Mouse (Mus musculus) T-helper 17 cell (primary cell): ENCODE data around the gene Dlec1.

Experiments
- in situ Hi-C, 2 experiments: fragments of 300-600 bp; cut with MboI, MseI; formaldehyde crosslinking; loops; 1 replicate in 1 of 2; 2 replicates in 1 of 2; pipeline ENCODE4 v1.15.1; 2025; ENCODE audit warnings: high pct_unique_total_duplicates in 2 of 2

Dlec1 gene

DNA sequence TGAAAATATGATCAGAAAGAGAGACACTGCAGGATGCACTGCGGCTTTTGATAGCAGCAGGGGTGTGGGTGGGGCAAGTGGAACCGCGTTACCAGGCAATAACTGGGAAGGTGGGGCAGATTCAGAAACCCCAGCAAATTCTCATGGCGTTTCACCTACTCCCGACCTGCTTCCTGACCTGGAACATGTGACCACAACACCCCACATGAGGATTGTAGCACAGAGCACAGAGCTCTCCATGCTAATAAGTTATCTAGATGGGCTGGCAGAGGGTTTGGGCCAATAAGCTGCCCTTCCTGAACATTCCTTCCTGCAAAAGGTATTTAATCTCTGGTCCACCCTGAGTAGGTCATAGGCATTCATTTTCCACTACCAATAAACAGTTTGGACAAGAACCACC lies 28.4 kb downstream of the Dlec1 start:
- in situ Hi-C loops = no loop called here

DNA sequence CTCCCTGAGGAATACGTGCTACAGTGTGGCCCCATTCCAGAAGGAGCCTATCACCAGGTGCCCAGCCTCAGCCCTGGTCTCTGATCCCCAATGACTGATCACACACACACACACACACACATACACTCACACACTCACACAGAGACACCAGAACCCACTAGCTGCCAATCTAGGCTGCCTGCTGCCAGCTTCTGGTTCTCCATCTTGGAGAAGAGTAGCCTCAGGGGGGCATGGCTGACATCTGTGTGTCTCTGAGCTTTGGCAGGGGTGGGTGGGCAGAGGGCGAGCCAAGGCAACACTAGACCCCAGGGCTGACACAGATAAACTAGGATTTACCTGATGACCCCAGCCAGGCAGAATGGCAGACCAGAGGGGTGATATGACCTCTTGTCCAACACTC lies 36.6 kb downstream of the Dlec1 start:
- in situ Hi-C loops = loop anchor here in 1 of 2 experiments (5.0 kb wide), 1 partner anchor 102 kb away; no protein-coding TSS in a partner anchor

DNA sequence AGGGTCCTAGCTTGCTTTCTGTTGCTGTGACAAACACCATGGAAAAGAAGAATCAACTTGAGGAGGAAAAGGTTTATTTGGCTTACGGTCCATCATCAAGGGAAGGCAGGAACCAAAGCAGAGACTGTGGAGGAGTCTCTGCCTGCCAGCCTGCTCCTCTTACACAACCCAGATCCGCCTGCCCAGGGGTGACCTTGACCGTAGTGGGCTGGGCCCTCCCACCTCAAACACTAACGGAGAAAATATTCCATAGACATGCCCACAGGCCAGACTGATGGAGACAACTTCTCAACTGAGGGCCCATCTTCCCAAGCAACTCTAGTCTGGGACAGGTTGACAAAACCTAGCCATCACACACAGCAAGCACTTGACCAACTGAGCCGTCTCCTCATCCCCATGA lies 39.8 kb downstream of the Dlec1 start:
- in situ Hi-C loops = no loop called here

DNA sequence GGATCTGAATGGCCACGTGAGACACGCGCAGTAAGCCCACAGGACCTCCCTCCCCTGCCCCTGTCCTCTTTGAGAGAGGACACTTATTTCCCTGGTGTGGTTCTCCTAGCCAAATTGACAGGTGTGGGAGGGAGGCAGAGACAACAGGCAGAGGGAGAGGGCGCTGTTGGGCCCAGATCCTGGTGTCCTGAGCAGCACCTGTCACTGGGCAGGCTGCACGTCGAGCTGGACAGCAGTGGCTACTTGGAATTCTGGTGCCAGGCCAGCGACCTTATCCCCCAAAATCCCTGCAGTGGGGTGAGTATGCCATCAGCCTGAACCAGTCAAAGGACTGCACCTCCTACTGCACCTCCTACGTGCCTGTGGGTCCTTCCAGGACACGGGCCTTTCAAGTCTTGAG lies 41.1 kb downstream of the Dlec1 start:
- in situ Hi-C loops = no loop called here

DNA sequence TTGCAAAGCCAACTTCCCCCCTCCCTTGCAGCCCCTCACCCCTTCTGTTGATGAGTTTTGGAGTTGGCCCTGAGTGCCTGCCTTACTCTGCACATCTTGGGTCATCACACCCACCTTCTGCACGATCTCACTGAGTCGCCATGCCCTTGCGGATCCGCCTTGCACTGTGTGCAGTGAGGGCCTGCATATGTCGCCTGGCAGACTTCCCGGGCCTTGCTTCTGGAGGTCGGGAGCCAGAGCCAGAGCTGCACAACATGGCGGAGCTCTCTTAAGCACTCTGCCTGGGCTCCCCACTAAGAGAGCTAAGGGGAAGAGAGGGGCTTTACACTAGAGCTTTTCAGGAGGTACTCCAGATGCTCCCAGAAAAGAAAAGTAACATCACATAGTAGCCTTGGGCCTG lies 42.4 kb downstream of the Dlec1 start:
- in situ Hi-C loops = loop anchor here (5.0 kb wide), 1 partner anchor 203 kb away; no protein-coding TSS in a partner anchor

DNA sequence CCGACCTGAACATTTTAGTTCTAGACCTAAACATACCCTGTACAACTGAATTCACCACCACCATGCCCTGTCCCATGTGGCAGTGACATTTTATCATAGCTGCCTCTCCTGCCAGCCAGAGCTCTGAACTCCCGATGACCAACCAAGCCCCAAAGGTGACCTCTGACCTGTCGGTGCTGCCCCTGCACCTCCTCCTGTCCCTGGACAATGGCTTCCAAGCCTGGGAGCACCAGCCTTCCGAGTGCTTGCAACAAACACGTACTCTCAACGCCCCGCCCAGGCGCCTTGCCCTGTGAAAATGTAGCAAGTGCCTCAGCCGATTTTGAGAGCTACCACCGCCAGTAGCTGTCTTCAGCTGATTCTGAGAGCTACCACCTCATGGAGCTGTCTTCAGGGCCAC lies 42.9 kb downstream of the Dlec1 start:
- in situ Hi-C loops = loop anchor here (5.0 kb wide), 1 partner anchor 202 kb away; no protein-coding TSS in a partner anchor

DNA sequence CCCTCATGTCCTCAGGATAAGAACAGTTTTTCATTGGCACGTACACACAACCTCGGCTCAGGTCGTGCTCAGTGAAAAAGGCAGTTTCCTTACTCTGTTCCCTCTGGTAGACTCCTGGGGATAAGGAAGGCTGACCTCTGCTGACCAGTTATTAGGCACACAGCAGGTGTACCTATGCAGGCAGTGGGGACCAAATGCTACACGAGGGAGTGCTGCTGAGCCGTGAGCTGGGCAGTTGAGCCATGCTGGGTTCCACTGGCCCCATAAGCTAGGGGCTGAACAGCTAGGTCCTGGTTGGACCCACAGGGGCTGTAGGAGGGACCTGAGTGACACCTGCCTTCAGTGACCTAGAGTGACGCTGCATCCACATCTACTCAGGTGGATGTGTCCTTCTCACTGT lies 43.4 kb downstream of the Dlec1 start:
- in situ Hi-C loops = loop anchor here (5.0 kb wide), 1 partner anchor 202 kb away; no protein-coding TSS in a partner anchor

DNA sequence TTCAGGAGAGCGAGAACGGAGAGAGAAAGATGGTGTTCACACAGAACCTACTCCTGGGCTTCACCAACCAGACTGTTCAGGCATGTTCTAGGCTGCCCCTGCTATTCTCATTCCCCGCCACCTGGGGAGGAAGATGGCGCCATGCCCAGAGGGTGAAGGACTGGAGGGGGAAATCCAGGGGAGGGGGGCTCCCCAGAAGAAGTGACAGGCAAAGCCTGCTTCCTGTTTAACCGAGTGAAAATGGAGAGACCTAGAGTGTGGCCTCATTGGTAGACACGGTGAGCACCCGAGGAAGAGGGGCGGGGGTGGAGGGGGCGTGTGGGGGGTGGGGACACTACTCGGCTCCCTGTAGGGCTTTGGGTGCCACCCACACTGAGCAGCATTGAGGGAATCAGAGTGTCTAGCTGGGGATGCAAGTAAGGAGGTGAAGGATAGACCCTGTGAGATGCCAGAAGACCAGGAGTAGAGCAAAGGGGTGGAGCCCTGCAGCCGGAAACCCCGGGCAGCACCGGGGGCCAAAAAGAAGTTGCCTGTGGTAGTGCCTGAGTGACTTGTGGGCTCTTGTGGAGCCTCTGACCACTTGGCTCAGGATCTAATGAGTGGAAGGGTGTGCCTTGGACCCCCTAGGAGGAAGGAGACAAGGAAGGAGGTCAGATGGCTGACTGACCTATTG lies 44.0 kb downstream of the Dlec1 start:
- in situ Hi-C loops = loop anchor here (5.0 kb wide), 1 partner anchor 201 kb away; no protein-coding TSS in a partner anchor

DNA sequence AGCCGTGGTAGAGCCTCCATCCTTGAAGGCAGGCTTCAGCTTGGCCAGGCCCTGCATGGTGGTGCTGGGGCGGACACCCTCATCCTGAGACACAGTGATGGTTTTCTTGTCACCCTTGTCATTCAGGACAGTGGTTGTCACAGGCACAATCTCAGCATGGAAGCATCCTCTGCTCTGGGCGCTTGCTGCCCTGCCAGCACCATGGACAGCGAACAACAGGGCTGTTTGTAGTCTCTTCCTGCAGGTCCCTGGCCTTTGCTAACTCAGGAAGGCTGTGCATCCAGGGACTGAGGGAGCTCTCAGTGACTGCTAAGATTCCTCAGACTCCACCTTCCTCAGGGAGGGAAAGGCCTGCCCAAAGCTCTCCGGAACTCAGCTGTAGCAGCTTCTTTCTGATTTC lies 47.3 kb downstream of the Dlec1 start:
- in situ Hi-C loops = loop anchor here (5.0 kb wide), 1 partner anchor 198 kb away; no protein-coding TSS in a partner anchor

DNA sequence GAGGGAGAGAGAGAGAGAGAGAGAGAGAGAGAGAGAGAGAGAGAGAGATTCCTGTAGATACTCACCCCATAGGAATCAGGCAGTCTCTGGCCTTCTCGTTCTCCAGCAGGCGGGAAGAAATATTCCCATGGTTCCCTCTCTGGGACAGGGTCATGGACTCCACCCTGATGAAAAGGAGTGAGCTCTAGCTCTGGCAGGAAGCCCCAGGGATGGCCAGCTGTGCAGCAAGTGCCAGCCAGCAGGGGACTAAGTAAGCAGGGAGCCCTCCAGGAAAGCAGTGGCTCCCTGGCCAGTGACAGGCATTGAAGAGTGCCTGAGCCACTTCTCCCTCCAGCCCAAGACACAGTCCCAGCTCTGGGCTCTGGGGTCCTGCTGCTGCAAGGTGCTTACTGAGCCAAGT lies 49.5 kb downstream of the Dlec1 start:
- in situ Hi-C loops = no loop called here

DNA sequence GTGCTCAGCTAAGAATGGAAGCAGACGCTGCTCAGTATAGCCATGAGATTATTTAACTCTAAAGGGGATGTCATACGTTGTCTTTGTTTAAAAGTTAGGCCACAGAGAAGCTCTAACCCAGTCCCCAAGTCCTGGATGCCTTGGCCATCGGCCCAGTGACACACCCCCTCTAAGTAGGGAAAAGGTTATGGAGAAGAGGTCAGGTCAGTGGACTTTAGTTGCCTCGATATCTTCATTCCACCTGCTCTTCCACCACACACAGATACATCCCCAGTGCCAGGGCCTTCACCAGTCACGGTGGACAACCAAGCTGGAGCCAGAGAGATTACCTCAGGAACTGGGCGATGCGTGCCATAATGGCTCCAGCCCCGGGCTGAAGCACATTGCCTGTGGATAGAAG lies 53.1 kb downstream of the Dlec1 start:
- in situ Hi-C loops = no loop called here

DNA sequence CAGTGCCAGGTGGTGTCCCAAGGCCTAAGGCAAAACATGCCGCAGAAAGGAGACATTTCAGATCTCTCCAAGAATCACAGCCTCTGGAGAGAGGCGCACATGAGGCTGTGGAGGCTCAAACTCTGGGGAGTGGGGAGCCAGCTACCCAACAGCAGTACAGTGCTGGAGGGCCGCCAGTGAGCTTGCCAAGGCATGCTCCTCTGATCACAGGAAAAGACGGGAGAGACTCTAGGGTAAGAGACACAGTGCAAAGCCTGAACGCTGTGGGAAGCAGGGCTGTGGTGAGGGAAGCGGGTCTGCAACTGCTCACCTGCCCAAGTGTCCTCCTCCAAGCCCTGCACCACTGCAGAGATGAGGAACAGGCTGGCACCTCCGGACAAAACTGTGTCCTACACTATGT lies 53.5 kb downstream of the Dlec1 start:
- in situ Hi-C loops = no loop called here

DNA sequence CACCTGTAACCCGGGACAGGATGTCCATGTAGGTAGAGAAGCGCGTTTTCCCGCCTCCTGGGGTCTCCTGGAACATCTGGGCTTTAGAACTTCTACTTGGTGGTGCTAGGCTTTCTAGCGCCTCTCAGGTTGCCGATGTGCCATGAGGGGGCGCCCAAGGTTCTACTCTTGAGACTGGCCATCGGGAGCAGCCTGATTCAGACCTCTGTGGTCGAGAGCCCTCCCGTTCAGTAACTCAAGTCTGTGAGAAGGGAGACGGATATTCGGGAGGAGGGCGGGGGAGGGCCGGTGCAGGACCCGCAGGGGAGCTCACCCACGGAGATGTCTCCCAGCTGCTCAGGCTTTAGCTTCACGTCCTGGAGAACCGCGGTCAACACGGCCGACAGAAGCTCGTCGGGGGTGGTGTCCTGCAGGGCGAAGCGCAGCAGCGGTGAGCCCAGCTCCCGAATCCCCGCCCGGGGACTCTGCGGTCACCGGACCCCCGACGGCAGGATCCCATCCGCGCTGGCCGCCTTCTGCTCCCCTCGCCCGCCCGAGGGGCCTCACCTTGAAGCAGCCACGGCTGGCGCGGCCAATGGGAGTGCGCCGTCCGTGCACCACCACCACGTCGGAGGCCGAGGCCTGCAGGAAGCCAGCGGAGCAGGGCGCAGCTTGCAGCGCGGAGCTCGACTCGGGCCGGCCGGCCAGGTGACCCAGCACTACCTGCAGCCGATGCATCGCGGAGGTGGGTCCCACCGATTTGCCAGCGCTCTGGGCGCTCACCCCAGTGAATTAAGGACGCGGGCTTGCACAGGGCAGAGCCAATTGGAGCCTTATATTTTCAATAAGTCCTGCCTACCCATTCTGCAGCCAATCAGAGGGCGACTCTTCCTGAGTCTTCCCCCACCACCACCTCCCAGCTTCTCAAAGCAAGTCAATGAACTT lies 54.3 kb downstream of the Dlec1 start, which contains the start of gene Acaa1b:
Gene Acaa1b (minus strand): TSS at position 816 of the 924 bp plus-strand sequence.
- in situ Hi-C loops = no loop called here

DNA sequence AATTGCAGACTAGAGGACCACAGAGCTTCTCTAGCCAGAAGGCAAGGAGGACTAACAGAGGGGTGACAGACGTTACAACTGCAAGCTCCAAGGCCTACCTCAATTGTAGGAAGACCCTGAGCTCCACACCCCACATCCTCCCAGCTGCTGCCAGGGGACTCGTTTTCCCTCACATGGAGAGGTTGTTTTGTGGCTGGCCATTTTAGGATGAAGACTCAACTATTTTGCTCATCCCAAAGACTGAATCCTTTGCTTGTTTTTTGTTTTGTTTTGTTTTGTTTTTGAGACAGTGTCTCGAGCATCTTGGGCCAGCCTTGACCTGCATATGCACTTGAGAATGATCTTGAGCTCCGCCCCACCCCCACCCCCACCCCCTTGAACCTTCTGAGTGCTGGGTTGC lies 56.6 kb downstream of the Dlec1 start, which contains the start of gene Gm47289:
Gene Gm47289 (plus strand): TSS at position 301 of the 400 bp plus-strand sequence.
- in situ Hi-C loops = no loop called here

DNA sequence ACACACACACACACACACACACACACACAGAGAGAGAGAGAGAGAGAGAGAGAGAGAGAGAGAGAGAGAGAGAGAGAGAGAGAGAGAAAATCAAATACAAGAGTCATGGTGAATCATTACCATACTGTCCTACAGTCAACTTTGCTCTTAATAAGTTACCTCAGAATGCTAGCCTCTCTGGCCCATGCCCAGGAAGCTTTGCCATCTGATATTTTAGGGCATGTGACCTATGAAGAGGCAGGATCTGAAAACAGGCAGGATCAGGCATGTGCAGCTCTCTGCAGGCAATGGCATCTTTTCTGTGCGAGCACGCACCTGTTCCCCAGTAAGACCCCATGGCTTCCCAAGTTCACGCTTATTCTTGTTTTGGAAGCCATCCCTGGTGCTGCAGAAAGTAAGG lies 58.4 kb downstream of the Dlec1 start:
- in situ Hi-C loops = no loop called here

DNA sequence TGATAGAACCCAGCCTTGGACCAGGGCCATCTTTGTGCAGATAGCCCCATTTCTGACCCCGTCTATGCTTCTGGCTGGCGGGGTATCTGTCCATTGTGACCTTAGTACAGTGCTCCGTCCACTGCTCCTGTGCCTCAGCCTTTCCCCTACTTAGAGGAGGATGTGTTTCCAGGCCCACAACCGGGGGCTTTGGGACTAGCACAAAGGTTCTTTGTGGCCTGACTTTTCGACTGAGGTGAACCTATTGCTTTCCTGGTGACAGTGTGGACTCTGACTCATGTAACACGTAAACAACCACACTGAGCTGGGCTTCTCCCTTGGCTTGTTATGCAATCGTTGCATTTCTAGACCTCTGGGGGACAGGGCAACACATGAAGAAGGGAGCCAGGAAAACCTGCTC lies 62.5 kb downstream of the Dlec1 start:
- in situ Hi-C loops = no loop called here

DNA sequence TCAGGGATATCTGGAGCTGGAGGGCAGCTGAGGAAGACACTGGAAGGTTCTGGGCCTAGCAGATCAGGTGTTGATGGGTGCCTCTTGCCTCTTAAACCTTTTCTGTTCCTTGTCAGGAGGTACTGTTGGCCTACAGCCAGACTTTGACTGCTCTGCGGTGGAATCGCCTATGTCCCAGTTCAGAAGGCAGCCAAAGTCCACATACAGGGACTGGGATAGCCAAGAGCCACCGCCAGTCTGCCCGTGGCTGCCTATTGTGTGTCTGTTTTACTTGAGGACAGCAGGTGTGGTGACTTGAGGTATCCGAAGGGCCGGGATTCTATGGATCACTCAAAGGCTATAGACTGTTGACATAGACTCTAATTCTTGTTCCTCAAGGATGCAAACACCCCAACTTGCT lies 63.3 kb downstream of the Dlec1 start:
- in situ Hi-C loops = no loop called here

DNA sequence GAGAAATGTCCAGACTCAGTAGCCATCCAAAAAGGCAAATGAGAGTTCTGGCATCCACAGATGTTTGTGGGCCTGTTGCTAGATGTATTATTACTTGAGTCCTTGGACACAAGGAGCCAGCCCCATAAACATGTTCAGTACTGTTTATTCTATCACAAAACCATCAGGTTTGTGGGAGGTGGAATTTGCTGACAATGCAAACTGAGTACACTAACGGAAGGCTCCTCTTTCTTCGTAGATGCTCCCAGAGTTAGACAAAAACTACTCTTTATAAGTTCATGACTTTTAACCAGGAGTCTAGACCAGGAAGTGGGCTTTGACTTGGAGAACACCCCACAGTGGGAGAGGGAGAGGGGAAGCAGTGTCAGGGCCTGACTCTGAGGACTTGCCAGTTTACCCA lies 65.3 kb downstream of the Dlec1 start:
- in situ Hi-C loops = no loop called here

DNA sequence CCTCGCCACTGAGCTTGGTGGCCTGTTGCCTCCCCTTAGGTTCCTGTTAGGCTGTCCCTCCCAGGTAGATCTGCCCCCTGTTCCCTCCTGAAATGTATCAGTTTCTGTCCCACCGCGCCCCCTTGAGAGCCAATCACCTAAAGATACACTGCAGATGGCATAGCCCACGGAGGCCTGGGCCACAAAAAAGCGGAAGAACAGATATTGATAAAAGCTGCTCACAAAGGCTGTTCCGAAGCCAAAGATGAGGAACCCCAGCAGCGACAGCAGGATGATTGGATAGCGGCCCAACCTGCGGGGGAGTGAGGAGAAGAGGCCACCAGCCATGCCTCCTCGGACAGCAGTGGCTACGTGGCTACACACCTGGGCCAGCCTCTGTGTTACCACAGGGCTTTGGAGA lies 77.0 kb downstream of the Dlec1 start:
- in situ Hi-C loops = loop anchor here in 1 of 2 experiments (10.0 kb wide), 1 partner anchor 676 kb away; no protein-coding TSS in a partner anchor

DNA sequence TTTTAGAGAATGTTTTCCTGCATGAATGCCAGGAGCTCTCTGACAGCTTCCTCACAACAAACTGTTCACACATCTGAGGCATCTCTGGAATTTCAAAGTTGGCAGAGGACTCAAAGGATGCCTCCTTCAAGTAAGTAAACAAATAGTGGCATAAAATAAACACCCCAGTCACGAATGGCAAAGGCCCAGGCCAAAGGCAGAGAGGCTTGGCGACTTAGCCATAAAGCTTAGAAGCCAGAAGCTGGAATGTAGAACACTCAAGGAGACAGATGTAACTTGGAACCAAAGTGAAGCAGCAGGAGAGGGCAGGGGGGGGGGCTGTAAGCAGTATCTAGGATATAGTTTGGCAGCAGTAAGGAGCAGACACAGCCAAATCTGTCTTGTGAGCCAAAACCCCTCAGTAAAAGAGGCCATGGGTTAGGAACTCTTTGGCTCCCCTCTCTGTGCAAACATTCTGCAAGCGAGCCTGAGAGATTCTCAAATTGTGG lies 79.0 kb downstream of the Dlec1 start:
- in situ Hi-C loops = no loop called here

DNA sequence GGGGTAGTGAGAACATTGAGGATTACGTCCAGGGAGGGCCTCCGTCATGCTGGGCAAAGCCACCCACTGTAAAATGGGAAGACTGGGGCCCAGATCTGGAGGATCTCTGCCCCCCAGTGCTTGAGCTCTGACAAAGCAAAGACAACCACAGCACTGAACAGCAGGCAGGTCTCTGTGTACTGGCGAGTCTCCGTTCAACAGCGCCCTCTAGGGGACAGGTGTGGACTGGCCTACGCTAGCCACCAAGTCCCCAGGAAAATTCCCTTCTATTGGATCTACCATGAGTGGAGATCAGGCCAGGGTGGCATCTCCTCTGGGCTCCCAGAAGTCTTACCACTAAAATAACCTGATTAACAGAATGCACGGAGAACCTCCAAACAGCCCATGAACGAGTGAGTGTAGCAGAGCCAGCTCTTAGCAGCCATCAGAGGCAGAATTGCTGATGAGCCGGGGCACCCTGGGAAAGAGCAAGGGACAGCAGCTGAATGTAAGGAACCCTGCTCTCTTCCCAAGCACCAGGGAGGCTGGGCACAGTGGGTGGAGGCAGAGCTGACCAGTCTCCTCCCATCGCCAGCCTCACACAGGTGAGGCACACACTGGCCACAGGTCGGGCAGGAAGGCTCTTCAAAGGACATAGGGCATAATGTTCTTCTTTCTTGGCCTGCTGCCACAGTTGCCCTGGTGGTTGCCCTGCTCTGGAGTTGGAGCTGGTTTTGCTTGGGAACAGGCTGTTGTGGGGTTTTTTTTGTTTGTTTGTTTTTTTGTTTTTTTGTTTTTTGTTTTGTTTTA lies 90.1 kb downstream of the Dlec1 start:
- in situ Hi-C loops = no loop called here
